Mouse (Mus musculus) CH12.LX (cell line): ENCODE results near the gene Adamts18. TPM values are rescaled to one million over a fixed set of nuclear protein-coding genes. Genes with fewer than 3 reads are reported as not detected.

Experiments
- DNase-seq: peaks from one replicate; pipeline ENCODE4 v3.0.0-alpha.2; 2013; ENCODE audit errors: extremely low read depth
- H3K27ac ChIP-seq: 2 replicates; pipeline ENCODE4 v1.5.1; 2012; ENCODE audit warnings: low read depth, mild to moderate bottlenecking, control low read depth, moderate library complexity; ENCODE audit not compliant: insufficient read depth
- H3K27me3 ChIP-seq: replicated peaks from 2 replicates; pipeline ENCODE3; 2012; ENCODE audit warnings: inconsistent platforms
- H3K36me3 ChIP-seq, 2 experiments: replicated peaks in 1 of 2; 2 replicates each; pipeline versions ENCODE3 to v1.6.1; 2012; ENCODE audit warnings: inconsistent platforms in 1 of 2, low read length in 1 of 2, mild to moderate bottlenecking in 1 of 2, mixed read lengths in 1 of 2, moderate library complexity in 1 of 2; ENCODE audit not compliant: control insufficient read depth in 1 of 2, insufficient read depth in 1 of 2
- H3K4me1 ChIP-seq, 2 experiments: 2 replicates each; pipeline ENCODE4 v1.6.1; 2012; ENCODE audit warnings: inconsistent platforms in 1 of 2, moderate library complexity in 1 of 2; ENCODE audit not compliant: insufficient read depth in 2 of 2, control insufficient read depth in 1 of 2
- H3K4me2 ChIP-seq: 2 replicates; pipeline ENCODE4 v1.6.1; 2012; ENCODE audit warnings: low read depth, mild to moderate bottlenecking, control low read depth; ENCODE audit not compliant: poor library complexity, insufficient read depth, severe bottlenecking
- H3K4me3 ChIP-seq, 3 experiments: fragments of 150-350 bp in 1 of 3; sonication (generic) in 1 of 3; replicated peaks in 1 of 3; 2 replicates each; pipeline versions ENCODE3 to v1.5.1; 2011 to 2012; ENCODE audit warnings: low read depth in 2 of 3, low read length in 2 of 3, mild to moderate bottlenecking in 2 of 3, moderate library complexity in 2 of 3, control low read depth in 1 of 3, improper control_type of control experiment in 1 of 3, inconsistent platforms in 1 of 3, mixed read lengths in 1 of 3; ENCODE audit not compliant: poor library complexity in 1 of 3
- H3K79me2 ChIP-seq: replicated peaks from 2 replicates; pipeline ENCODE4 v1.6.1; 2012; ENCODE audit warnings: mild to moderate bottlenecking, moderate library complexity; ENCODE audit not compliant: control insufficient read depth, poor library complexity, insufficient read depth, severe bottlenecking; ENCODE audit errors: extremely low read depth
- H3K9ac ChIP-seq: 2 replicates; pipeline ENCODE4 v1.6.1; 2012; ENCODE audit warnings: low read depth, mild to moderate bottlenecking, control low read depth, moderate library complexity; ENCODE audit not compliant: insufficient read depth
- H3K9me3 ChIP-seq: replicated peaks from 2 replicates; pipeline ENCODE3; 2012; ENCODE audit warnings: low read length, inconsistent platforms, mixed read lengths
- BHLHE40 ChIP-seq: IDR thresholded peaks from 2 replicates; pipeline ENCODE4 v1.6.1; 2011; ENCODE audit warnings: mild to moderate bottlenecking, low read depth, low read length, improper control_type of control experiment
- CHD1 ChIP-seq: IDR thresholded peaks from 2 replicates; pipeline ENCODE4 v1.6.1; 2012; ENCODE audit warnings: low read depth, low read length, improper control_type of control experiment, inconsistent platforms
- CHD2 ChIP-seq: IDR thresholded peaks from 2 replicates; pipeline ENCODE4 v1.6.1; 2011; ENCODE audit warnings: low read length, improper control_type of control experiment
- E2F4 ChIP-seq: IDR thresholded peaks from 2 replicates; pipeline ENCODE4 v1.6.1; 2011; ENCODE audit warnings: low read depth, low read length, improper control_type of control experiment; ENCODE audit not compliant: insufficient replicate concordance
- ELF1 ChIP-seq: IDR thresholded peaks from 2 replicates; pipeline ENCODE4 v1.6.1; 2014; ENCODE audit warnings: low read depth, mild to moderate bottlenecking, inconsistent platforms, low read length, improper control_type of control experiment
- EP300 ChIP-seq: IDR thresholded peaks from 2 replicates; pipeline ENCODE4 v1.6.1; 2011; ENCODE audit warnings: low read length, improper control_type of control experiment
- ETS1 ChIP-seq: conservative IDR thresholded peaks from 2 replicates; pipeline ENCODE4 v1.6.1; 2012; ENCODE audit warnings: low read depth, mild to moderate bottlenecking, inconsistent platforms, low read length, improper control_type of control experiment, moderate library complexity
- IRF4 ChIP-seq: IDR thresholded peaks from 2 replicates; pipeline ENCODE4 v1.6.1; 2014; ENCODE audit warnings: low read depth, mild to moderate bottlenecking, inconsistent platforms, low read length, improper control_type of control experiment
- JUN ChIP-seq: IDR thresholded peaks from 2 replicates; pipeline ENCODE4 v1.6.1; 2011; ENCODE audit warnings: low read depth, mild to moderate bottlenecking, low read length, improper control_type of control experiment, moderate library complexity; ENCODE audit not compliant: insufficient read depth
- KAT2A ChIP-seq: IDR thresholded peaks from 2 replicates; pipeline ENCODE4 v1.6.1; 2012; ENCODE audit warnings: low read length, improper control_type of control experiment, inconsistent platforms; ENCODE audit not compliant: insufficient replicate concordance
- MAFK ChIP-seq: IDR thresholded peaks from 2 replicates; pipeline ENCODE4 v1.6.1; 2011; ENCODE audit warnings: low read length, improper control_type of control experiment; ENCODE audit not compliant: insufficient replicate concordance
- MAX ChIP-seq: IDR thresholded peaks from 2 replicates; pipeline ENCODE4 v1.6.1; 2011; ENCODE audit warnings: low read length, improper control_type of control experiment
- MEF2A ChIP-seq: IDR thresholded peaks from 2 replicates; pipeline ENCODE4 v1.6.1; 2014; ENCODE audit warnings: low read depth, mild to moderate bottlenecking, inconsistent platforms, low read length, improper control_type of control experiment, borderline replicate concordance
- MYC ChIP-seq: IDR thresholded peaks from 2 replicates; pipeline ENCODE4 v1.6.1; 2011; ENCODE audit warnings: low read depth, mild to moderate bottlenecking, improper control_type of control experiment, low read length
- PAX5 ChIP-seq: IDR thresholded peaks from 2 replicates; pipeline ENCODE4 v1.6.1; 2012; ENCODE audit warnings: low read length, inconsistent platforms, mixed read lengths
- POLR2A ChIP-seq: IDR thresholded peaks from 2 replicates; pipeline ENCODE4 v1.6.1; 2011; ENCODE audit warnings: low read depth, mild to moderate bottlenecking, improper control_type of control experiment, low read length
- RAD21 ChIP-seq: IDR thresholded peaks from 2 replicates; pipeline ENCODE4 v1.6.1; 2011; ENCODE audit warnings: low read depth, mild to moderate bottlenecking, low read length, improper control_type of control experiment, moderate library complexity
- RCOR1 ChIP-seq: conservative IDR thresholded peaks from 2 replicates; pipeline ENCODE4 v1.6.1; 2012; ENCODE audit warnings: low read depth, mild to moderate bottlenecking, inconsistent platforms, low read length, improper control_type of control experiment
- SIN3A ChIP-seq: IDR thresholded peaks from 2 replicates; pipeline ENCODE4 v1.6.1; 2012; ENCODE audit warnings: low read length, improper control_type of control experiment, inconsistent platforms
- SMC3 ChIP-seq: IDR thresholded peaks from 2 replicates; pipeline ENCODE4 v1.6.1; 2011; ENCODE audit warnings: low read depth, low read length, improper control_type of control experiment
- TBP ChIP-seq: conservative IDR thresholded peaks from 2 replicates; pipeline ENCODE4 v1.6.1; 2011; ENCODE audit warnings: low read depth, low read length, improper control_type of control experiment
- UBTF ChIP-seq: IDR thresholded peaks from 2 replicates; pipeline ENCODE4 v1.6.1; 2012; ENCODE audit warnings: low read depth, mild to moderate bottlenecking, inconsistent platforms, low read length, improper control_type of control experiment, moderate library complexity
- USF2 ChIP-seq: conservative IDR thresholded peaks from 2 replicates; pipeline ENCODE4 v1.6.1; 2011; ENCODE audit warnings: low read depth, low read length, improper control_type of control experiment
- ZKSCAN1 ChIP-seq: IDR thresholded peaks from 2 replicates; pipeline ENCODE4 v1.6.1; 2012; ENCODE audit warnings: low read depth, inconsistent platforms, low read length, improper control_type of control experiment, borderline replicate concordance
- ZMIZ1 ChIP-seq: IDR thresholded peaks from 2 replicates; pipeline ENCODE4 v1.6.1; 2012; ENCODE audit warnings: low read depth, mild to moderate bottlenecking, inconsistent platforms, low read length, improper control_type of control experiment
- dilution Hi-C: fragments of 300-500 bp; cut with MboI; formaldehyde crosslinking; loops from 2 replicates; pipeline ENCODE4 v1.14.3; 2020; ENCODE audit warnings: low sequenced_read_pairs; ENCODE audit not compliant: extremely low pct_unique_long_range_greater_than_20kb, extremely low pct_ligation_motif_present
- in situ Hi-C: fragments of 300-500 bp; cut with MboI; formaldehyde crosslinking; loops from 3 replicates; pipeline ENCODE4 v1.14.3; 2019; ENCODE audit warnings: low sequenced_read_pairs, low pct_ligation_motif_present, low pct_unique_long_range_greater_than_20kb, mixed read lengths
- polyA plus RNA-seq: library from polyadenylated mRNA; unstranded; fragments of >175 nt; gene quantifications from 2 replicates; pipeline ENCODE4 v1.2.1, GENCODE M21; 2012; ENCODE audit warnings: low read depth; ENCODE audit not compliant: insufficient read length
- total RNA-seq, 2 experiments: library from RNA; depleted of rRNA; stranded (reverse); fragments of 300-350 nt in 1 of 2; fragments of >200 nt in 1 of 2; gene quantifications; 2 replicates each; pipeline ENCODE4 v1.2.3; 2012 to 2014

Gene Adamts18
- total and polyA plus RNA-seq, 3 experiments = not detected

DNA sequence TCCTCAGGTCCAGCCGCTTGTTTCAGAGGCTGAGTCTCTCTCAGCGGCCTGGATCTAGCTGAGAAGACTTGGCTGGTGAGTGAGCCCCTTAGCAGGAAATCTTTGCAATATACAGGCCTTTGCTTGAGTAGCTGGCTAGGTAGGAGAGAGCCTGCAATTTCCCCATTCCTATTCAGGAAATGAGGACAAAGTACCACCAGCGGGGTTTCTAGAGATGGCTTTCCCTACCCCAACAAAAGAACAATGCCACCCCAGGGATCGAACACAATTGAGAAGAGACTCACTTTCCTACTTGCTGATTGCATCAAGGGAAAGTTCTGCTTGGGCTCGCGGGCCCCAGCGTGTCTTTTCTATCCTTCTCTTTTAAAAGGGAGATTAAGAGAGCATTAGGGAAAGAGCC lies 35.5 kb upstream of the Adamts18 start:
- no peak for DNase-seq
- H3K9ac ChIP-seq = no peak overlapping the region
- H3K36me3 ChIP-seq = no peaks in the 10 kb centered on the region
- no peak overlapping the region for H3K27ac ChIP-seq
- no peaks in the 10 kb centered on the region for H3K4me1 ChIP-seq
- no peak overlapping the region for H3K4me3 ChIP-seq
- dilution Hi-C loops = no loop called here
- in situ Hi-C loops = no loop called here
- no peaks in the 10 kb centered on the region for H3K27me3 ChIP-seq
- no peak for TF ChIP-seq RAD21
- TF ChIP-seq SIN3A = no peak
- TF ChIP-seq PAX5 = no peak
- no peak for TF ChIP-seq E2F4
- TF ChIP-seq ZKSCAN1 = no peak
- TF ChIP-seq CHD2 = no peak
- TF ChIP-seq IRF4 = no peak
- no peak for TF ChIP-seq TBP
- no peak for TF ChIP-seq RCOR1
- no peak for TF ChIP-seq MYC
- TF ChIP-seq ETS1 = no peak
- no peak for TF ChIP-seq POLR2A
- no peak for TF ChIP-seq ELF1
- no peak for TF ChIP-seq EP300
- no peak for TF ChIP-seq MAX
- no peak for TF ChIP-seq USF2
- H3K79me2 ChIP-seq = no peaks in the 10 kb centered on the region
- H3K9me3 ChIP-seq = peaks cover 54% of the 10 kb centered on the region
- no peak overlapping the region for H3K4me2 ChIP-seq

GRCm38 (mm10) chr8:113882558-113882957 lies 34.0 kb upstream of the Adamts18 start:
- in situ Hi-C loops = no loop called here
- no peak overlapping the region for H3K4me2 ChIP-seq
- H3K36me3 ChIP-seq = no peaks in the 10 kb centered on the region
- no peaks in the 10 kb centered on the region for H3K4me1 ChIP-seq
- no peaks in the 10 kb centered on the region for H3K79me2 ChIP-seq
- H3K9ac ChIP-seq = no peak overlapping the region
- H3K9me3 ChIP-seq = peaks cover 61% of the 10 kb centered on the region
- H3K27ac ChIP-seq = no peak overlapping the region
- dilution Hi-C loops = no loop called here
- H3K4me3 ChIP-seq = no peak overlapping the region
- no peak for TF ChIP-seq CHD2
- no peak for TF ChIP-seq RAD21
- no peak for TF ChIP-seq JUN
- TF ChIP-seq ZMIZ1 = no peak
- TF ChIP-seq MAFK = no peak
- TF ChIP-seq SIN3A = no peak
- TF ChIP-seq RCOR1 = no peak
- no peak for TF ChIP-seq IRF4
- no peak for TF ChIP-seq MEF2A
- TF ChIP-seq USF2 = no peak
- no peak for TF ChIP-seq SMC3
- no peak for TF ChIP-seq BHLHE40
- no peak for TF ChIP-seq E2F4
- no peak for TF ChIP-seq UBTF
- no peak for TF ChIP-seq CHD1
- no peak for TF ChIP-seq KAT2A
- TF ChIP-seq, all 38 proteins: peak for 0
- H3K27me3 ChIP-seq = no peaks in the 10 kb centered on the region
- no peak for DNase-seq
